Mouse (Mus musculus) midbrain, embryonic 15.5 days (tissue): ENCODE results near the gene Tcf12. TPM values are rescaled to one million over a fixed set of nuclear protein-coding genes. Genes with fewer than 3 reads are reported as not detected.

Source experiments
- ATAC-seq: fragments of 200-750 bp; cut with Nextera tagmentation; replicated peaks from 2 replicates; pipeline ENCODE4 v1.8.0; 2017; ENCODE audit warnings: moderate TSS enrichment
- H3K27ac ChIP-seq: fragments of 300-500 bp; sonication (generic); 2 replicates; pipeline ENCODE4 v1.5.1; 2015; ENCODE audit warnings: mild to moderate bottlenecking, inconsistent platforms
- H3K27me3 ChIP-seq: fragments of 300-500 bp; sonication (generic); replicated peaks from 2 replicates; pipeline ENCODE4 v1.6.1; 2015; ENCODE audit warnings: inconsistent platforms
- H3K36me3 ChIP-seq: fragments of 300-500 bp; sonication (generic); replicated peaks from 2 replicates; pipeline ENCODE4 v1.6.1; 2015; ENCODE audit warnings: inconsistent platforms
- H3K4me1 ChIP-seq: fragments of 300-500 bp; sonication (generic); 2 replicates; pipeline ENCODE4 v1.6.1; 2015; ENCODE audit warnings: inconsistent platforms
- H3K4me2 ChIP-seq: fragments of 300-500 bp; sonication (generic); 2 replicates; pipeline ENCODE4 v1.6.1; 2015; ENCODE audit warnings: inconsistent platforms, mild to moderate bottlenecking, moderate library complexity
- H3K4me3 ChIP-seq: fragments of 300-500 bp; sonication (generic); 2 replicates; pipeline ENCODE4 v1.5.1; 2015; ENCODE audit warnings: mild to moderate bottlenecking, inconsistent platforms
- H3K9ac ChIP-seq: fragments of 300-500 bp; sonication (generic); 2 replicates; pipeline ENCODE4 v1.6.1; 2015; ENCODE audit warnings: mild to moderate bottlenecking, inconsistent platforms
- H3K9me3 ChIP-seq: fragments of 300-500 bp; sonication (generic); 2 replicates; pipeline ENCODE4 v1.6.1; 2016; ENCODE audit warnings: inconsistent platforms
- WGBS: fragments of 180-500 bp; shearing (Covaris S2); methylation state at CpG from one replicate; pipeline ENCODE4 v1.1.7; 2015; ENCODE audit warnings: mixed read lengths; 5-methylcytosine and 5-hydroxymethylcytosine counted together
- polyA plus RNA-seq: library from polyadenylated mRNA; unstranded; fragments of >200 nt; fragmentation: Nextera tagmentation; extraction: Ambion mirVana; gene quantifications from 2 replicates; pipeline ENCODE4 v1.2.1, GENCODE M21; 2015

The Tcf12 gene
- polyA plus RNA-seq, 1 experiment from 2014 or later, result 59.9 TPM

GRCm38 (mm10) chr9:71931965-71932364 lies 179.7 kb downstream of the Tcf12 start:
- no peak for ATAC-seq
- Histone ChIP-seq H3K4me1 (peaks cover 4% of the 10 kb centered on the region; the same call in 1 of the 2 replicates), H3K36me3 (no peaks in the 10 kb centered on the region), H3K9ac (no peak overlapping the region), H3K4me3 (no peak overlapping the region), H3K27me3 (no peaks in the 10 kb centered on the region), H3K4me2 (no peak overlapping the region), H3K27ac (no peak overlapping the region), H3K9me3 (no peaks in the 10 kb centered on the region)

GRCm38 (mm10) chr9:71931358-71931715 lies 180.3 kb downstream of the Tcf12 start:
- Histone ChIP-seq H3K4me2 (no peak overlapping the region), H3K9me3 (no peaks in the 10 kb centered on the region), H3K4me3 (no peak overlapping the region), H3K27me3 (no peaks in the 10 kb centered on the region), H3K4me1 (peaks cover 4% of the 10 kb centered on the region; the same call in 1 of the 2 replicates), H3K36me3 (no peaks in the 10 kb centered on the region), H3K9ac (no peak overlapping the region), H3K27ac (no peak overlapping the region)
- ATAC-seq, result no peak
- WGBS, result 41% methylated on average over 8 of the region's 8 CpGs

- WGBS, result 74% methylated on average over 3 of the region's 3 CpGs
- H3K27ac ChIP-seq, result no peak overlapping the region
Observed at GRCm38 (mm10) chr9:71930431-71931357, 181.0 kb downstream of the Tcf12 start.

GRCm38 (mm10) chr9:71916662-71916953 lies 195.1 kb downstream of the Tcf12 start:
- Histone ChIP-seq H3K27ac (peak overlapping the region; percentile 20; the same call in 1 of the 2 replicates), H3K4me2 (no peak overlapping the region), H3K36me3 (no peaks in the 10 kb centered on the region), H3K27me3 (no peaks in the 10 kb centered on the region), H3K9me3 (no peaks in the 10 kb centered on the region), H3K4me3 (no peak overlapping the region), H3K9ac (no peak overlapping the region), H3K4me1 (peaks cover 19% of the 10 kb centered on the region)
- ATAC-seq, result peak; percentile 65

More at GRCm38 (mm10) chr9:71930431-71931357, 181.0 kb downstream of the Tcf12 start:
- no peak for ATAC-seq
- no peak overlapping the region for H3K4me2 ChIP-seq
- no peaks in the 10 kb centered on the region for H3K36me3 ChIP-seq
- H3K4me3 ChIP-seq, result no peak overlapping the region
- H3K4me1 ChIP-seq, result peaks cover 4% of the 10 kb centered on the region; the same call in 1 of the 2 replicates
- H3K9ac ChIP-seq, result no peak overlapping the region
- H3K27me3 ChIP-seq, result no peaks in the 10 kb centered on the region
- H3K9me3 ChIP-seq, result no peaks in the 10 kb centered on the region

GRCm38 (mm10) chr9:71915871-71916661 lies 195.6 kb downstream of the Tcf12 start:
- H3K4me1 ChIP-seq, result peaks cover 19% of the 10 kb centered on the region
- no peaks in the 10 kb centered on the region for H3K36me3 ChIP-seq
- peak overlapping the region; percentile 51 for H3K27ac ChIP-seq
- H3K9me3 ChIP-seq, result no peaks in the 10 kb centered on the region
- no peak overlapping the region for H3K9ac ChIP-seq
- no peak overlapping the region for H3K4me2 ChIP-seq
- no peak overlapping the region for H3K4me3 ChIP-seq
- no peaks in the 10 kb centered on the region for H3K27me3 ChIP-seq
- peak; percentile 71 for ATAC-seq
- 15% methylated on average over 6 of the region's 6 CpGs for WGBS

- ATAC-seq, result no peak
- no peak overlapping the region for H3K4me3 ChIP-seq
- no peak overlapping the region for H3K27ac ChIP-seq
- H3K9ac ChIP-seq, result no peak overlapping the region
- H3K36me3 ChIP-seq, result peaks cover 3% of the 10 kb centered on the region; the same call in 1 of the 2 replicates
- WGBS, result 85% methylated on average over 2 of the region's 2 CpGs
- H3K27me3 ChIP-seq, result no peaks in the 10 kb centered on the region
- H3K9me3 ChIP-seq, result no peaks in the 10 kb centered on the region
- H3K4me1 ChIP-seq, result no peaks in the 10 kb centered on the region
- H3K4me2 ChIP-seq, result no peak overlapping the region
Observed at GRCm38 (mm10) chr9:71906522-71906921, 205.1 kb downstream of the Tcf12 start.

GRCm38 (mm10) chr9:71898852-71899251 lies 212.8 kb downstream of the Tcf12 start:
- Histone ChIP-seq H3K4me3 (no peak overlapping the region), H3K9me3 (no peaks in the 10 kb centered on the region), H3K27ac (peak overlapping the region; percentile 16; the same call in 1 of the 2 replicates), H3K4me2 (no peak overlapping the region), H3K27me3 (no peaks in the 10 kb centered on the region), H3K4me1 (peaks cover 25% of the 10 kb centered on the region), H3K36me3 (no peaks in the 10 kb centered on the region), H3K9ac (no peak overlapping the region)
- ATAC-seq, result no peak
- WGBS, result 16% methylated on average over 5 of the region's 5 CpGs

GRCm38 (mm10) chr9:71897399-71897798 lies 214.3 kb downstream of the Tcf12 start:
- Histone ChIP-seq H3K9ac (no peak overlapping the region), H3K9me3 (no peaks in the 10 kb centered on the region), H3K27ac (peak overlapping the region; percentile 76), H3K4me3 (no peak overlapping the region), H3K36me3 (no peaks in the 10 kb centered on the region), H3K4me1 (peaks cover 34% of the 10 kb centered on the region), H3K4me2 (no peak overlapping the region), H3K27me3 (no peaks in the 10 kb centered on the region)
- WGBS, result 7% methylated on average over 1 of the region's 1 CpGs
- 0 out of 2 replicates have a peak, but pooled peaks have one; percentile 53 for ATAC-seq

- WGBS, result 5% methylated on average over 2 of the region's 2 CpGs
Observed at GRCm38 (mm10) chr9:71895931-71896724, 215.5 kb downstream of the Tcf12 start.

GRCm38 (mm10) chr9:71895291-71895690 lies 216.4 kb downstream of the Tcf12 start:
- 6% methylated on average over 7 of the region's 7 CpGs for WGBS
- Histone ChIP-seq H3K27ac (no peak overlapping the region), H3K4me3 (peak overlapping the region; percentile 36), H3K9me3 (no peaks in the 10 kb centered on the region), H3K36me3 (no peaks in the 10 kb centered on the region), H3K4me2 (peak overlapping the region; percentile 49), H3K9ac (no peak overlapping the region), H3K27me3 (no peaks in the 10 kb centered on the region), H3K4me1 (peaks cover 34% of the 10 kb centered on the region)
- no peak; the same call in 1 of the 2 replicates for ATAC-seq

More at GRCm38 (mm10) chr9:71895931-71896724, 215.5 kb downstream of the Tcf12 start:
- Histone ChIP-seq H3K4me2 (peak overlapping the region; percentile 49), H3K4me3 (peak overlapping the region; percentile 36), H3K9ac (0 out of 2 replicates have a peak overlapping the region, but pooled peaks have one; percentile 14), H3K9me3 (no peaks in the 10 kb centered on the region), H3K36me3 (no peaks in the 10 kb centered on the region), H3K4me1 (peaks cover 34% of the 10 kb centered on the region), H3K27me3 (no peaks in the 10 kb centered on the region), H3K27ac (peak overlapping the region; percentile 72)
- peak; percentile 84 for ATAC-seq

- H3K9me3 ChIP-seq, result no peaks in the 10 kb centered on the region
- H3K9ac ChIP-seq, result no peak overlapping the region
- no peaks in the 10 kb centered on the region for H3K27me3 ChIP-seq
- WGBS, result 22% methylated on average over 7 of the region's 7 CpGs
- H3K36me3 ChIP-seq, result no peaks in the 10 kb centered on the region
- H3K4me1 ChIP-seq, result peaks cover 34% of the 10 kb centered on the region
- peak overlapping the region; percentile 61 for H3K27ac ChIP-seq
- H3K4me2 ChIP-seq, result peak overlapping the region; percentile 49
- ATAC-seq, result no peak
- H3K4me3 ChIP-seq, result peak overlapping the region; percentile 36
Observed at GRCm38 (mm10) chr9:71894943-71895286, 216.8 kb downstream of the Tcf12 start.
